Mouse (Mus musculus): ENCODE data around the gene Them5.
A peak's percentile ranks its signal among the peaks of the same experiment; 100 is the strongest.

Them5 gene

DNA sequence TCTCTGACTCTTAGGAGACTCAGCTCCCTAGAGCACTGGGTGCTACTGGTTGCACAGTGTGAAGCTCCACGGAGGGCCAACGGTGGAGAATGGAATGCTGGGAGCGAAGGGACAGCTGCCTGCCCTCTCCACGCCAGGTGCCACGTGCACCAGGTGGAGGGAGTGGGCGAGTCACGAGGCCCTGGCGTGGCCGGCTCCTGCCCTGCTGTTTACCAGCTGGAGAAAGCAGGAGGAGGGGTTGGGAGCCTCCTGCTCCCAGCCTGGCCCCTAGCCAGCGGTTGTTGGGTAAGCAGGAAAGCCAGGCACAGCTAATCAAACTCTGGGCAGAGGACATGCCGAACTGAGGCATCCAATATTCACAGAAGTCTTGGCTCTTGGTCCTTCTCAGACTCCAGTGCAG, 29.7 kb downstream of the Them5 start:
- peak; percentile 64 for DNase-seq (ENCODE audit: low read depth, low spot score)

DNA sequence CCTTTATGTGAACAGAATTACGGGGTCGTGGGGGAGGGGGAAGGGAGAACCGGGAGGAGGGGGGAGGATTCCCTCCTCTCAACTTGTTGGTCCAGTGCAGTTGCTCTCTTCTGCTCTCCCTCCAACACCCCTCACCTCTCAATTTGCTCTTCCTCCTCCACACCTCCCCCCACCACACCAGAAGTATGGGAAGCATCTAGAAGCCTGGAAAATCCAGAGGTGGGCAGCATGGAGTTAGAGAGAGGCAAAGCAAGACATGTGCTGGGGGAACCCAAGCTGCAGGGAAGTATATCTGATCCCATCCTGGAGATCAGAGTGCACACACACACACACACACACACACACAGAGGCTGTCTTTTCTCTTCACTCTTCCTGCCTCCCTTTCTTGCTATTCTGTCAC, 30.1 kb downstream of the Them5 start:
- DNase-seq (ENCODE audit: low read depth, low spot score), result no peak

DNA sequence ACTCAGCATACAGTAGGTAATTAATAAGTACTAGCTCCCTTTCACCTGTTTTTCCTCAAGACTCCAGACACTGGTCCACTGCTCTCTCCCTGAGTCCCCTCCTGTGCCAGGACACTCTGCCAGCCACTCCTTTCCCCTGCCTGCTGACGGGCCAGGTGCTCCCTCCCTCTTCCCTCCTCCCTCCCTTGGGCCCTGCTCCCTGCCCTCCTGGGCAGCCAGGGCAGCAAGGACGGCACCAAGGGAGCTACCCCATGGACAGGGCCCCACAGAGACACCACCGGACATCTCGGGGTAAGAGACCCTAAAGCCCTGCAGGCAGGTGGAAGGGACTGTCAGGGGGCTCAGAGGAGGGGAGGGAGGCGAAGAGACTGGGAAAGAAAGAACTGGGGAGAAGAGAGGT, 30.7 kb downstream of the Them5 start, which contains the start of gene Rorc:
Gene Rorc (plus strand): TSS at position 154 of the 400 bp plus-strand sequence.
- DNase-seq (ENCODE audit: low read depth, low spot score), result no peak

DNA sequence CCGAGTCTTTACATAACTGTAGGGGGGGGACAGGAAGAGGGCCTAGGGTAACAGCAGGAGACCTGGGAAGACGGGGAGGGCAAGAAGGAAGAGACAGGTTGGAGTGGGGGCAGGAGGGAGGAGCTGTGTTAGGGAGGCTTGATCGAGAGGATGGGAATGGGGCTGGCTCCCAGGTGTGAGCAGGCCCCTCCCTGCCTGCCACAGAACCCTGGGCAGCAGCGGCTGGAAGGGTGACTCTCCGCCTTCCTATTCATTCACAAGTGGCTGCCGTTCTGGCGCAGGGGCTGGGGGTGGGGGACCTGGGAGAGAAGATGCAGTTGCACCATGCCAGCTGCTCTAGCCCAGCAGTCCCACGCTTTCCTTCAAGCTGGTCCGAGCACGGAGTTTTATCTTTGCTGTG, 31.2 kb downstream of the Them5 start:
- DNase-seq (ENCODE audit: low read depth, low spot score), result no peak

DNA sequence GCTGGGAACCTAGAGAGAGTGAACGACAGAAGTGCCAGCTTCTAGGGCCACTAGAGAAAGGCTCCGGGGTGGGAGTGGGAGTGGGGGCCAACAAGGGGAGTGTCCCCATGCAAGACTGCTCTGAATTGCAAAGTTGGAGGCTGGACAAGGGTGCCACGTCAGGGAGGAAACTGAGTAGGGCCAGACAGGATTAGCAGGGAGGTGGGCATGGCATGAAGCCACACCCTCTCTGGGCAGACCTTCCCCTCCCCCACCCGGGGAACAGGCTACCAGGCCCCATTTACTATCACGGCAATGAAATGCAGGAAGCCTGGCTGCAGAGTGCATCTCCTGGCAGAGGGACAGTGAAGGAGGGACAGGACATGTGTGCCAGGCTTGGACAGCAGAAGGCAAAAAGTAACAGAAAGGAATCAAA, 31.7 kb downstream of the Them5 start:
- peak; percentile 44 for DNase-seq (ENCODE audit: low read depth, low spot score)

DNA sequence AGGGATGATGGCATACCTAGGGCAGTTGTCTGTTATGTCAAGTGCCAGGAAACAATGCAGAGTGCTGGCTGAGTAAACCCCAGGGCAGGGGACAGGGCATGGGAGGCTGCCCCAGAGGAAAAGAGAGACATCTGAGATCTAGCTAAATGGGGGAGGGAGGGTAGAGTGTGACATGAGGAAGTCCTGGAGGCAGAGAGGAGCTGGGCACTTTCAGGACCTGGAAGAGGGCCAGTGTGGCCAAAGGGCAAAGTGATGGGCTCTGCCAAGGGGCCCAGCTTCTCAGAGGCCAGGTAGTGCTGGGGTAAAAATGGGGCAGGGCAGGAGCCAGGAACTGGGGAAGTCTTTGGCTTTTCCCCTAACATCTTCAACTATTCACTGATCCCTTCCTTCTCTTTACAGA, 32.7 kb downstream of the Them5 start:
- DNase-seq (ENCODE audit: low read depth, low spot score), result no peak

DNA sequence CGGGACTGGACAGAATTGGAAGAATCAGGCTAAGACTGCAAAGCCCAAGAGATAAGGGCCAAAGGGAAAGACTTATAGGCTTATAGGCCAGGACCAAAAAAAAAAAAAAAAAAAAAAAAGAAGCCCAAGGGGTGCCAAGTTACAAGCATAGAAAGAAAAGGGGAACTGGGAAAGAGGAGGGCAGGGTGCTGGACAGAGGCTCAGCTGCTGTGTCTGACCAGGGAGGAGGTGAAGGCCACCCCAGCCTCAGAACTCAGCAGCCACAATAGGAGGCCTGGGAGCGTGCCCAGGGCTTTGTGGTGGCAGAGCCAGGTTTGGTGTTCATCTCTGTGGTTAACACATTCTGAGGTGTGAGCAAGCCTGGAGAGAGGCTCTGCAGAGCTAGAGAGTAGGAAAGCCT, 33.2 kb downstream of the Them5 start:
- peak; percentile 63 for DNase-seq (ENCODE audit: low read depth, low spot score)

DNA sequence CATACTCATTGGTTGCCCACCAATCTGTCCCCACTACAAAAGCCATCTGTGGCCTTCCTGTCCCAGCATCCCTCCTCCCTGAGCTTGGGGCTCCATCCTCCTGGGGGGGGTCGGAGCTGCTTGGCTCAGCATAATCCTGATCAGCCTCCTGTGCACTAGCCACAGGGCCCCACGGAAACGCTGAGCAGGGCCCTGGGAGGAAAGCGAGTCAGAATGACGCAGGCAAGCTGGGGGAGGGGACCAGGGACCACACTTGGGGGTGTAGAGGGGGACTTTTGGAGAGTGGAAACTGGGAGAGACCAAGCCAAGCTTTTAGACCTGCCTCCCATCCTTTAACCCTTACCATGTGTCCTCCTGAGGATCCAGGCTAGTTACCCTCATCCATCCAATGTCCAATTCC, 34.0 kb downstream of the Them5 start:
- DNase-seq (ENCODE audit: low read depth, low spot score), result no peak

DNA sequence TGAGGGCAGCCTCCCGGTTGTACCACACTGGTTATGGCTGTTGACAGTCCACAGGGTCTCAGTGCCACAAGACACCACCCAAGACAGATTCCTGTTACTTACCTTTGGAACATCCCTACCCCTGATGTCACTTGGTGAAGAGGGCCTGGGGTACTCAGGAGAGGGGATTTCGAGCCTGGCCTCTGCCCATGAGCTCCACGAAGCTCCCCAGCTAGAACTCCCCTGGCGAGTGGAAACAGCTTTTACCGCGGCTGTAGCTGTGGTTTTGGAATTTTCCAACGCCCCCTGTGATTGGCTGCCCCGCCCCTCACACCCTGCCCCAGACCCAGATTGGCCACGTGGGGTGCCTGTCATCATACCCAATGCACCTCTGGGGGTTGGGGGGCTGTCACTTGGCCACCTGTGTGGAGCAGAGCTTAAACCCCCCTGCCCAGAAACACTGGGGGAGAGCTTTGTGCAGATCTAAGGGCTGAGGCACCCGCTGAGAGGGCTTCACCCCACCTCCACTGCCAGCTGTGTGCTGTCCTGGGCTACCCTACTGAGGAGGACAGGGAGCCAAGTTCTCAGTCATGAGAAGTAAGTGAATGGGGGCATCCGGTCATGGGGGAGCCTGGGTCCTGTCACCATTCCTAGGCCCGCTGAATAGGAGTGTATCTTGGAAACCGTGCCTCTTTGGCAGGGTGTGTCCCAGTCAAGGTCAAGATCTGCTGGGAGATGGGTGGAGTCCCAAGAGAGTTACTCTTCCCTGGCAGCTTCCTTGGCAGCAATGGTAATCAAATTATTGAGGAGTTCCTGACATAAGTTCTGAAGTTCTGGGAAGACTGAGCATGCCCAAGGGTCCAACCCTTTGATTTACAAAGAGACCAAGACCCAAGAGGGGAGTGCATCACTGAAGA, 35.4 kb downstream of the Them5 start:
- no peak for DNase-seq (ENCODE audit: low read depth, low spot score)

DNA sequence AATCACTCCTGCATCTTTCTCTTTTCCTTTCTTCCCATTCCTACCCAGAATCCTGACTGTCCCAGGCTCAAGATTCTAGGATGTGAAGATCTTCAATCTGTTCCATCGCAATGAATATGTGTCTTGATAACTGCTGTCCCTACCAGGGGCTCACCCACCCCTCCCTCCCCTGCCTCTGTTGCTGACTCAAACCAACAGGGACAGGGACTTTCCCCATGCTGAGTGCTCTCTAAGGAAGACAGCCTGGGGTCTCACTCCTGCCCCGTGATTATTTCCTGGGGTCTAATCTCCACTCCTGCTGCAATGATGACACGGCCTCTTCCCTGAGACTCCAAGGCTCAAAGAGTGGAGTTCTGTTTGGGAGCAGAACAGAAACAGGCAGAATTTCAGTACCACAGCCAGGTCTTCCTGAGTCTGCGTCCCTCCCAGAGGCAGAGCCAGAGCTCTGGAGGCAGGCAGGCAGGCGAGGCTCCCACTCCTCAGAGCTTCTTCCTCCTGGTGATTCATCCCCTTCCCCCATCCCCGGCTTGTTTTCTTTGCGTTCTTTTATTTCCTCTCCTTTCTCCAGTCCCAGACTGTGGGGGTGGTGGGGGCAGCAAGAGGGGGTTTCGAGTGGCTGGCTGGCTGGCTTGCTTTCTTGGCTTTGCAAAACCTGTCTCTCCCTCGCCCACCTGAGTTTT, 38.1 kb downstream of the Them5 start:
- peak; percentile 39 for DNase-seq (ENCODE audit: low read depth, low spot score)

DNA sequence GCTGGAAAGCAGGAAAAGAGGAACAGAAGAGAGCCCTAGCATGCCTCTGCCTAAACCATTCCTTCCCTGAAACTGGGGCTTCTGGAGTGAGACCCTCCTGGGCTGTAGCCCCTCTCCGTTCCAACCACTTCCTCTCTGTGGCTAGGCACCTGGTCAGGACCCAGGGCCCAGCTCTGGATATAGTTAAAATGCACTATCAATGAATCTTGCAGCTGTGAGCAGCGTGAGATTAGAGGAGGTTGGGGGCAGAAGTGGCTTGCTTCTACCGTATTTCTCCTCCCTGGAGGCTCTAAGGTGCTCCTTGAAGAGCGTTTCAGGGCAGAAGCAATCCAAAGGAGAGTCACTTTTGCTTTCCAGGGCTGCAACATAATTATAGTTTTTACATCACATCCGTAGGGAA, 40.4 kb downstream of the Them5 start:
- DNase-seq (ENCODE audit: low read depth, low spot score), result no peak

DNA sequence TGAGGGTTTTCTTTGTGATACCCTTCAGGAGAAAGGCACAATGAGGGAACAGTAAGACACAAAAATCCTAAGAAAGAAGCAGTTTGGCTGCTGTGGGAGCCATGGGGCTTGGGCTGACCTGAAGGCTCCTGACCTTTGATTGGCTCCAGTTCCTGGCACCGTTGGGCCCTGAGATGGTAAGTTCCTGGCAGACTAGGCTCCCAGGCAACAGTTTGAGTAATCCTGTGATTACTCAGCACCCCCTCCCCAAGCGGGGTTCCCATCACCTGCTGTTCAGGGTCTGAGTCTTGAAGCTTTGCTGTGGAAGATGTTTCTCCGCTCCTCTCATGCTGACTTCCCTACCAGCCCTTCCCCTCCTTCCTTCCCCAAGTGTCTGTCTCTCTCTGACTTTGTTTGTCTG, 41.6 kb downstream of the Them5 start:
- no peak for DNase-seq (ENCODE audit: low read depth, low spot score)

DNA sequence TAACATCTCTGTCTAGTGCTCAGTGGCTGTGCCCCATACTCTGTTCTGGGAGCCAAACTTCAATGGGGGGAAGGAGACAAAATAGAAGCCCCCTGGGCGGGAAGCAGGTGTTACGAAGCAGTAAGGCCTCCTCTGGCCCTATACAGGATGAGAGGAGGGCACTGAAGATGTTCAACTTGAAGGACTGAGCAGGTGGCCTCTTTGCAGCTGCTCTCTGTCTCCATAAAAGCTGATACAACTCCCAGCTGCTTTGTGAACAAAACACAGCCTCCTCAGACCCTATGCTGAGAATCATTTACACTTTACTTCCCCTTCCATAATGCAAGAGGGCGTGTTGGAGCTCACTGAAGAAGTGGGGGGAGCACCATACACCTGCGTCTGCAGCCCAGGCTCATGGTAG, 44.8 kb downstream of the Them5 start:
- no peak for DNase-seq (ENCODE audit: low read depth, low spot score)

DNA sequence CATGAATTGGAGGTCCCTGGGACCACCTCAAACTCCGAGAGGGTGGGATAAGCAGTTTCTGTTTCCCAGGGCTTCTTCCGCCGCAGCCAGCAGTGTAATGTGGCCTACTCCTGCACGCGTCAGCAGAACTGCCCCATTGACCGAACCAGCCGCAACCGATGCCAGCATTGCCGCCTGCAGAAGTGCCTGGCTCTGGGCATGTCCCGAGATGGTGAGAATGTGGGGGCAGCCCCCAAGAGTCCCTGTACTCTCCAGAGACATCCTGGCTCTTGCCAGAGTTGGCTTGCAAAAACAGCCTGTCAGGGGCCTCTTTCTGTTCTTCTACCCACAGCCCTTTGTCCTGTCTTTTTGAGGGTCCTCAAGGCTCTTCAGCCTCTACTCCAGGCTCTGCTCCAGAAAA, 45.5 kb downstream of the Them5 start:
- no peak for DNase-seq (ENCODE audit: low read depth, low spot score)

DNA sequence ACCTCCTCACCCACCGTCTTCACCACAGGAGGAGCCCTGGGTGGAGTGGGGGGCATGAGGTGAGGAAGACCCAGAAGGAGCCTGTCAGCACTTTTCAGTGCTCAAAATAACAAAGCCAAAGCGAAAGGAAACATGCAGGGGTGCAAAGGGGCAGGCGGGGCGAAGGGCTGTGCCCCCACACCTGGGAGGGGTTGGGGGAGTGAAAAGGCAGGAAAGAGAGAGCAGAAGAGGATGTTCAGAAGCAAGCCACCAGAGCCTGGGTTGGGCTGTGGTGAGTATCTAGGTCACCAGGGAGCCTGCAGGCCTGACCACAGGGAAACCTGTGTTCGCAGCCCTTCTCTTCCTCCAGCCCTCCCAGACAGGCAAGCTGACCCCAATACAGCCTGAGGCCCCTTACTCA, 46.1 kb downstream of the Them5 start:
- no peak for DNase-seq (ENCODE audit: low read depth, low spot score)

DNA sequence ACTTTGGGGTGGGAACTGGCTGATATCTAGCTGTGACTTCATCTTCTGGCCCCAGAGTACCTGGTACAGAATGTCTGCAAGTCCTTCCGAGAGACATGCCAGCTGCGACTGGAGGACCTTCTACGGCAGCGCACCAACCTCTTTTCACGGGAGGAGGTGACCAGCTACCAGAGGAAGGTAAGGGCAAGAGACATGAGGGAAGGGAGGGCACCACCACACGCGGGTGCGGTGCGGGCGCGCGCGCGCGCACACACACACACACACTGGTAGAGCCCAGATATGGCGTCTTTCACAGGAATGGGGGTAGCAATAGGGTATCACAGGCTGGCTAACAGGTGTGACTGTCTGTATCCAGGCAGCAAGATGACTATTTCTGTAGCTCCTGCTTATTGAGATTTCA, 47.5 kb downstream of the Them5 start:
- DNase-seq (ENCODE audit: low read depth, low spot score), result no peak

DNA sequence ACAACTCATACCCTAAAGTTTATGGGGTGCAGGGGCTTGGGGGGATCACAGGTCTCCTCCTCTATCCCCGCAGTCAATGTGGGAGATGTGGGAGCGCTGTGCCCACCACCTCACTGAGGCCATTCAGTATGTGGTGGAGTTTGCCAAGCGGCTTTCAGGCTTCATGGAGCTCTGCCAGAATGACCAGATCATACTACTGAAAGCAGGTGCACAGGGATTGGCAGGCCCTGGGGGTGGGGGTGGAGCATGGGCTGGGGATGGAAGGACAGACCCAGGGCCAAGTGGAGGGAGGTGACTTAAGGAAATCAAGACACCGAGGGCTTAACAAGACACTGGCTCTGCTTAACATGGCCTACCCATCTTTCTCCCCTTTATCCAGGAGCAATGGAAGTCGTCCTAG, 49.1 kb downstream of the Them5 start:
- DNase-seq (ENCODE audit: low read depth, low spot score), result no peak

DNA sequence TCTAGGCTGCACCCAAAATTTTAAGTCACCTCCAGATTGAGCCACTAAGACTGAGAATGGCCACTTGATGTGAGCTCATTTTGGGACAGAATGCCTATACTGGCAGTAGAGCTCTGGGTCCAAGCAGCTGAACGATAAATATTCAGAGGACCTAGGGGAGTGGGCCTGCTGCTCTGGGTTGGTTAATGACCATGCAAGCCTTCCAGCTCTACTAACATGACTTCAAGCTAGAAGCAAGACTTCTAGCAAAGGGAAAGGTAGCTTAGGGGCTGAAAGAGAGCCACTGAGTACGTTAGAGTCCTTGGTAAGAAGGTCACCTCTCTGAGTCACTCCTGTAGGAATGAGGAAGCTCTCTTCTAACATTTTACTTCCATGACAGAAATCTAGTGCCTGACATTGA, 50.2 kb downstream of the Them5 start:
- no peak for DNase-seq (ENCODE audit: low read depth, low spot score)

DNA sequence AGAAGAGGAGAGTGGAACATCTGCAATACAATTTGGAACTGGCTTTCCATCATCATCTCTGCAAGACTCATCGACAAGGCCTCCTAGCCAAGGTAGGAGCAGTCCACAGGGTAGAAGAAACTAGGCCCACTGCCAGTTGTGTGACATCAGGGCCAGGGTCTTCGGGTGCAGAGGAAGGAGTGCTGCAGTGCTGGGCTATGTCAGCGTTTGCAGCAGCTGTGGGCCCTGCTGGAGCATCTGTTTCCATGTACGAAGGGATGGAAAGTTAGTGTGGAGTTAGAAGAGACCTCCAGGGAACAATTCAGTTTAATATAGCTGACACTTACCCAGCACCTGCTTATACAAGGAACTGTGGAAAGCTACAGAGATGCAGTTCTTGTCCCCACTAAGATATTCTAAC, 51.1 kb downstream of the Them5 start:
- no peak for DNase-seq (ENCODE audit: low read depth, low spot score)

DNA sequence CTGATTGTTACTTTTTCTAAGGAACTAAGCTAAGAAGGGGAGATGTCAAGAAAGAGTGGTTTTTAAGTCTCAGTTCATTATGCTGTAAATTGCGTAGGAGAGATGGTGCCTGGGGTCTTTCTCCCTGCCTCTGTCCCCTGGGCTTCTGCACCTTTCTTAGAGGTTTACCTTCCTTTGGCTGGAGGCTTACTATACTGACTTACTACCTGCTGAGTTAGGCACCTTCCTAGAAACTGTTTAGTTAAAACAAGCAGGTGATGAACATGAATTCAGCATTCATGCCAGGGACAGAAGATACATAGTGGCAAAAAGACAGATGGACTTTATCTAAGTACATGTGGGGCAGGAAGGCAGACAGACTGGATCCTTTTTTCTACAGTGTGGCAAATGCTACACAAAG, 54.4 kb downstream of the Them5 start:
- no peak for DNase-seq (ENCODE audit: low read depth, low spot score)

DNA sequence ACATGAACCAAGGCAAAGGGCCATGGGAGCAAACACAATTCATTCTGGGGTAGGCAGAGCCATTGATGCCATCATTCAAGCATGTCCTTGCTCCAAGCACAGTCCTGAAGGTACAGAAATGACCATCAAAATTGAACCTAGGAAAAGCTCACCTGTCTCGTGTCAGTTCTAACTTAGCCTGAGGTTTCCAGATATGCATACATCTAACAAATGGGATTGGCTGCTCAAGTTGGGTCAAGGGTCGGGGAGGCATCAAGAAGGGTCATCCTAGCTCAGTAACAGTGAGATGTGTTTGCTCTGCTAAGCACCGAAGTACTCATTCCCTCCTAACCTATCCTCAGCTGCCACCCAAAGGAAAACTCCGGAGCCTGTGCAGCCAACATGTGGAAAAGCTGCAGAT, 55.0 kb downstream of the Them5 start:
- no peak for DNase-seq (ENCODE audit: low read depth, low spot score)

Data from 3T3-L1 (cell line).